Comparison of ENCODE assay signal across 7 mouse cellular contexts in the genomic region with DNA sequence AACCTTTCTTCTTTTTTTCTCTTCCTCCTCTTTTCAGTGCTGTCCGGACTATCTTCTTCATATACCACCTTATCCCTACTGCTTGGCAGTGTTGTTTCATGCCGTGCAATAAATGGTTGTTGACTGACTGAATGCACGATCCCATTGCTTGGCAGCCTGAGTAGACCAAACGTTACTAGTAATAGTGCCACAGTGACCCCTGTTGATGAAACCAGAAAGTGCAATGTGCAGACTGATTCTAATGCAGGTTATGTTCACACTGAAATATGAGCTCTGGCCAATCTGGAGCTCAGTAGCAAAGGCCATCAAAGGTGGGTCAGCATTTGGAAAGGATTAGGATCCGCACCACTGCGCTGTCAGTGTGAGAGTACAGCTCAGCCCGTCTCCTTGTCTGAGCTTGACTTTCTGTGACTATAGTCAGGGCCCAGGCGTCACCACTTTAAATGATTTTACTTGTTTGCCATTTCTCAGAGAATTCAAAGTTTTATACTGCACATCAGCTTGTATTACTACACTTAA. TPM values are rescaled to one million over a fixed set of nuclear protein-coding genes. Genes with fewer than 3 reads are reported as not detected.
DNase-seq lines count a peak whose midpoint lies in the region; TF ChIP-seq lines count a peak whose summit lies in the region.

No protein-coding gene starts in this region.

- no peaks in the 10 kb centered on the region for H3K36me3 ChIP-seq in testis, adult 2 months (ENCODE audit: control insufficient read depth, insufficient read depth, low read length)
- no peaks in the 10 kb centered on the region for H3K36me3 ChIP-seq in small intestine, adult 2 months (ENCODE audit: control insufficient read depth, insufficient read depth, low read length)

- no peak overlapping the region for H3K4me3 ChIP-seq in testis, adult 2 months (ENCODE audit: control insufficient read depth, low read depth, low read length)
- H3K4me3 ChIP-seq in gastrocnemius, adult 2 months, result no peak overlapping the region
- H3K4me3 ChIP-seq in small intestine, adult 2 months (ENCODE audit: low read depth, low read length), result no peak overlapping the region

- no peaks in the 10 kb centered on the region for H3K27me3 ChIP-seq in testis, adult 2 months (ENCODE audit: control insufficient read depth, insufficient read depth, low read length)
- H3K27me3 ChIP-seq in small intestine, adult 2 months (ENCODE audit: control insufficient read depth, insufficient read depth, low read length), result no peaks in the 10 kb centered on the region

- TF ChIP-seq CTCF in testis, adult 2 months (IDR thresholded peaks at IDR 0.05; ENCODE audit: control insufficient read depth, insufficient read depth, insufficient replicate concordance, low read depth, low read length), result 0 out of 2 replicates have a peak, but pooled peaks have one; percentile 14
- peak; percentile 86 for TF ChIP-seq CTCF in gastrocnemius, adult 2 months (IDR thresholded peaks at IDR 0.05)
- peak; percentile 31; the same call in 1 of the 2 replicates for TF ChIP-seq CTCF in small intestine, adult 2 months (IDR thresholded peaks at IDR 0.05; ENCODE audit: extremely low read depth, insufficient read length, insufficient replicate concordance, low read depth, low read length)

- WGBS in small intestine, adult 2 months, result 31% methylated on average over 8 of the region's 8 CpGs

- H3K27ac ChIP-seq in testis, adult 2 months (ENCODE audit: control insufficient read depth, insufficient read depth, low read depth, low read length), result no peak overlapping the region
- H3K27ac ChIP-seq in gastrocnemius, adult 2 months, result no peak overlapping the region
- H3K27ac ChIP-seq in small intestine, adult 2 months (ENCODE audit: insufficient read depth, low read depth, low read length), result no peak overlapping the region

- DNase-seq in testis, postnatal 14 days (ENCODE audit: low spot score), result no peak
- DNase-seq in adrenal gland, postnatal 25 days, result peak; percentile 38
- DNase-seq in gastrocnemius, adult 2 months, result peak; percentile 72
- DNase-seq in kidney, postnatal 25 days, result peak; percentile 73 to 90
- DNase-seq in lung, adult 18-20 months, result peak; percentile 41 to 69

- no peak for TF ChIP-seq POLR2A in testis, adult 2 months (IDR thresholded peaks at IDR 0.05; ENCODE audit: control insufficient read depth, low read depth, low read length)
- no peak for TF ChIP-seq POLR2A in small intestine, adult 2 months (IDR thresholded peaks at IDR 0.05; ENCODE audit: low read depth, low read length)

- intact Hi-C loops in gastrocnemius, adult 2 months (cut with DNase I), result loop anchor here (1.0 to 5.0 kb wide), 4 partner anchors 79 to 541 kb away; no protein-coding TSS in a partner anchor

- H3K4me1 ChIP-seq in testis, adult 2 months (ENCODE audit: control insufficient read depth, insufficient read depth, low read length), result no peaks in the 10 kb centered on the region
- peaks cover 9% of the 10 kb centered on the region; the same call in 1 of the 2 replicates for H3K4me1 ChIP-seq in small intestine, adult 2 months (ENCODE audit: control insufficient read depth, insufficient read depth, insufficient read length, low read length)

RNA-seq across cellular contexts. Expression of a gene that starts 22.3 kb away (rescaled TPM):
- 4.9 and 6.2 TPM in 2 replicates for polyA plus RNA-seq in testis, adult 2 months (2012; rRNA removed)
- total RNA-seq in adrenal gland, postnatal 25 days (2021), result 0.12 TPM in 1 of 2 replicates, not detected in the other
- 10 to 100 TPM; 16.6 to 30.1 TPM for total RNA-seq in gastrocnemius, adult 2 months (2021)
- 95.1 and 234 TPM in 2 replicates for polyA plus RNA-seq in small intestine, adult 2 months (2012; rRNA removed)

Comparison
In these comparisons a context has a peak if more than half of its experiments do, and no peak if none do; other contexts are left out.
1. CTCF ChIP-seq: peak in every context shown above with its lines; median percentile 86 in gastrocnemius, adult 2 months; 31 in small intestine, adult 2 months; 14 in testis, adult 2 months.
2. RNA of a gene that starts 22.3 kb away (total RNA-seq): 16.6 to 30.1 TPM in gastrocnemius, adult 2 months; 0.12 TPM in adrenal gland, postnatal 25 days; every median in the first group is over 10 times any median in the second.